Mouse (Mus musculus) thymus, postnatal 0 days (tissue): ENCODE data around the gene Aoc2. TPM values are rescaled to one million over a fixed set of nuclear protein-coding genes. Genes with fewer than 3 reads are reported as not detected.
"Not testable (repeated sequence)": the region's sequence is repeated elsewhere in the genome, so short reads cannot be mapped to it uniquely, and the experiment has no call there.

ENCODE experiments used
- DNase-seq: peaks from one replicate; pipeline ENCODE4 v3.0.0-alpha.2; 2015; ENCODE audit warnings: low spot score
- microRNA-seq: library from miRNA; unstranded; fragments of <30 nt; microRNA quantifications from one replicate; pipeline ENCODE4, GENCODE M21; 2016; ENCODE audit warnings: borderline number of aligned reads
- polyA plus RNA-seq: library from polyadenylated mRNA; unstranded; fragments of >200 nt; fragmentation: Nextera tagmentation; extraction: Ambion mirVana; gene quantifications from 2 replicates; pipeline ENCODE4 v1.2.1, GENCODE M21; 2015

Aoc2 gene
- polyA plus RNA-seq, 1 experiment from 2014 or later = 1.0 TPM

GRCm38 (mm10) chr11:101354438-101355010 is 29.7 kb downstream of the Aoc2 start:
- DNase-seq = peak; percentile 34

GRCm38 (mm10) chr11:101355916-101356315 is 31.1 kb downstream of the Aoc2 start:
- no peak for DNase-seq

GRCm38 (mm10) chr11:101357505-101358182 is 32.8 kb downstream of the Aoc2 start:
- no peak for DNase-seq

GRCm38 (mm10) chr11:101359776-101360175 is 34.9 kb downstream of the Aoc2 start:
- DNase-seq = peak; percentile 10

- peak; percentile 78 for DNase-seq
Measured at GRCm38 (mm10) chr11:101360651-101361113, 35.8 kb downstream of the Aoc2 start.

GRCm38 (mm10) chr11:101364531-101364931 is 39.7 kb downstream of the Aoc2 start:
- DNase-seq = no peak

- no peak for DNase-seq
Measured at GRCm38 (mm10) chr11:101367326-101367935, 42.6 kb downstream of the Aoc2 start, which contains the start of gene G6pc. G6pc (plus strand) TSS chr11:101367561.

GRCm38 (mm10) chr11:101370141-101370540 is 45.3 kb downstream of the Aoc2 start:
- DNase-seq = no peak

GRCm38 (mm10) chr11:101374421-101374938 is 49.6 kb downstream of the Aoc2 start:
- peak; percentile 11 for DNase-seq

GRCm38 (mm10) chr11:101378196-101378595 is 53.3 kb downstream of the Aoc2 start:
- not testable (repeated sequence) for DNase-seq

- DNase-seq = no peak
Measured at GRCm38 (mm10) chr11:101378926-101379325, 54.1 kb downstream of the Aoc2 start.

Small RNA genes within 50 kb of the gene (microRNA-seq; reads per million reads assigned to microRNA genes)
- not detected for gene Gm25593

Other genes starting within 250 kb of the Aoc2 start
- 0.10 and 0.13 TPM in 2 replicates for gene Hsd17b1, start 246.7 kb upstream of the Aoc2 start, polyA plus RNA-seq
- gene Coasy, start 242.5 kb upstream of the Aoc2 start, polyA plus RNA-seq = 37.3 and 40.5 TPM in 2 replicates
- 79.8 and 80.8 TPM in 2 replicates for gene Mlx, start 237.8 kb upstream of the Aoc2 start, polyA plus RNA-seq
- gene Psmc3ip, start 229.6 kb upstream of the Aoc2 start, polyA plus RNA-seq = 34.6 and 39.0 TPM in 2 replicates
- gene Retreg3, start 205.2 kb upstream of the Aoc2 start, polyA plus RNA-seq = 20.9 and 22.2 TPM in 2 replicates
- gene Tubg1, start 205.1 kb upstream of the Aoc2 start, polyA plus RNA-seq = 73.0 and 80.2 TPM in 2 replicates
- gene Tubg2, start 169.2 kb upstream of the Aoc2 start, polyA plus RNA-seq = 1.5 and 1.6 TPM in 2 replicates
- gene Cntnap1, start 154.5 kb upstream of the Aoc2 start, polyA plus RNA-seq = 0.32 and 0.53 TPM in 2 replicates
- 2.4 and 2.8 TPM in 2 replicates for gene Plekhh3, start 153.7 kb upstream of the Aoc2 start, polyA plus RNA-seq
- 1.7 and 1.8 TPM in 2 replicates for gene Ccr10, start 149.6 kb upstream of the Aoc2 start, polyA plus RNA-seq
- gene Ezh1, start 98.6 kb upstream of the Aoc2 start, polyA plus RNA-seq = 13.7 and 13.8 TPM in 2 replicates
- gene Ramp2, start 79.0 kb upstream of the Aoc2 start, polyA plus RNA-seq = 29.6 and 30.8 TPM in 2 replicates
- 132 and 149 TPM in 2 replicates for gene Vps25, start 71.4 kb upstream of the Aoc2 start, polyA plus RNA-seq
- gene Wnk4, start 64.5 kb upstream of the Aoc2 start, polyA plus RNA-seq = 1.4 and 2.1 TPM in 2 replicates
- gene Cntd1, start 46.1 kb upstream of the Aoc2 start, polyA plus RNA-seq = 1.3 and 1.9 TPM in 2 replicates
- 164 and 179 TPM in 2 replicates for gene Coa3, start 45.9 kb upstream of the Aoc2 start, polyA plus RNA-seq
- gene Becn1, start 22.8 kb upstream of the Aoc2 start, polyA plus RNA-seq = 182 and 191 TPM in 2 replicates
- 123 and 135 TPM in 2 replicates for gene Psme3, start 8.8 kb upstream of the Aoc2 start, polyA plus RNA-seq
- 0.69 and 0.78 TPM in 2 replicates for gene Aoc3, start 5.5 kb downstream of the Aoc2 start, polyA plus RNA-seq
- gene G6pc, start 42.5 kb downstream of the Aoc2 start, polyA plus RNA-seq = 0.07 and 0.17 TPM in 2 replicates
- gene Aarsd1, start 92.6 kb downstream of the Aoc2 start, polyA plus RNA-seq = 67.6 and 70.6 TPM in 2 replicates
- 1.5 and 2.2 TPM in 2 replicates for gene Gm27029, start 99.7 kb downstream of the Aoc2 start, polyA plus RNA-seq
- gene Rundc1, start 100.0 kb downstream of the Aoc2 start, polyA plus RNA-seq = 13.2 and 16.1 TPM in 2 replicates
- gene Ptges3l, start 100.3 kb downstream of the Aoc2 start, polyA plus RNA-seq = 1.8 TPM in 2 replicates
- gene Rpl27, start 117.2 kb downstream of the Aoc2 start, polyA plus RNA-seq = 550 and 596 TPM in 2 replicates
- 86.4 and 87.4 TPM in 2 replicates for gene Ifi35, start 123.3 kb downstream of the Aoc2 start, polyA plus RNA-seq
- 3.7 and 4.6 TPM in 2 replicates for gene Rnd2, start 139.9 kb downstream of the Aoc2 start, polyA plus RNA-seq
- 24.7 and 25.3 TPM in 2 replicates for gene Vat1, start 141.2 kb downstream of the Aoc2 start, polyA plus RNA-seq
- gene Brca1, start 226.9 kb downstream of the Aoc2 start, polyA plus RNA-seq = 9.1 and 9.8 TPM in 2 replicates
- gene Nbr1, start 227.1 kb downstream of the Aoc2 start, polyA plus RNA-seq = 39.8 and 40.2 TPM in 2 replicates